Mouse (Mus musculus) heart, embryonic 11.5 days (tissue): ENCODE data around the gene Zcchc8. TPM values are rescaled to one million over a fixed set of nuclear protein-coding genes. Genes with fewer than 3 reads are reported as not detected.

ENCODE experiments used
- ATAC-seq: fragments of 200-750 bp; cut with Nextera tagmentation; replicated peaks from 2 replicates; pipeline ENCODE4 v1.8.0; 2017; ENCODE audit warnings: moderate library complexity; ENCODE audit not compliant: insufficient number of reproducible peaks, low FRiP score, low TSS enrichment
- H3K27ac ChIP-seq: fragments of 300-500 bp; sonication (generic); 2 replicates; pipeline ENCODE4 v1.5.1; 2014; ENCODE audit warnings: mild to moderate bottlenecking, low read depth, low read length
- H3K27me3 ChIP-seq: fragments of 300-500 bp; sonication (generic); 2 replicates; pipeline ENCODE4 v1.6.1; 2014; ENCODE audit warnings: mild to moderate bottlenecking, low read length, mixed read lengths; ENCODE audit not compliant: control insufficient read depth, insufficient read depth
- H3K36me3 ChIP-seq: fragments of 300-500 bp; sonication (generic); 2 replicates; pipeline ENCODE4 v1.6.1; 2014; ENCODE audit warnings: mild to moderate bottlenecking, low read length, moderate library complexity, mixed read lengths; ENCODE audit not compliant: control insufficient read depth, insufficient read depth
- H3K4me1 ChIP-seq: fragments of 300-500 bp; sonication (generic); 2 replicates; pipeline ENCODE4 v1.6.1; 2014; ENCODE audit warnings: low read length; ENCODE audit not compliant: control insufficient read depth, insufficient read depth
- H3K4me2 ChIP-seq: fragments of 300-500 bp; sonication (generic); 2 replicates; pipeline ENCODE4 v1.6.1; 2014; ENCODE audit warnings: mild to moderate bottlenecking, moderate library complexity
- H3K4me3 ChIP-seq: fragments of 300-500 bp; sonication (generic); 2 replicates; pipeline ENCODE4 v1.5.1; 2014; ENCODE audit warnings: low read depth, low read length
- H3K9ac ChIP-seq: fragments of 300-500 bp; sonication (generic); 2 replicates; pipeline ENCODE4 v1.6.1; 2014; ENCODE audit warnings: mild to moderate bottlenecking, low read depth, low read length, moderate library complexity
- H3K9me3 ChIP-seq: fragments of 300-500 bp; sonication (generic); replicated peaks from 2 replicates; pipeline ENCODE4 v1.6.1; 2016; ENCODE audit warnings: low read length; ENCODE audit not compliant: control insufficient read depth
- WGBS: fragments of 180-500 bp; shearing (Covaris S2); extraction: QIAGEN DNeasy Blood & Tissue Kit; methylation state at CpG from one replicate; pipeline ENCODE4 v1.1.7; 2014; ENCODE audit not compliant: insufficient replicate concordance; 5-methylcytosine and 5-hydroxymethylcytosine counted together
- polyA plus RNA-seq: library from polyadenylated mRNA; unstranded; fragments of >200 nt; fragmentation: Nextera tagmentation; extraction: Ambion mirVana; gene quantifications from 2 replicates; pipeline ENCODE4 v1.2.1, GENCODE M21; 2014

Zcchc8 gene
- polyA plus RNA-seq, 1 experiment from 2014 or later, result 65.7 TPM

- no peak overlapping the region for H3K27ac ChIP-seq
- no peaks in the 10 kb centered on the region for H3K27me3 ChIP-seq
- WGBS, result 73% methylated on average over 3 of the region's 3 CpGs
Measured at GRCm38 (mm10) chr5:123679106-123679505, 41.8 kb downstream of the Zcchc8 start.

DNA sequence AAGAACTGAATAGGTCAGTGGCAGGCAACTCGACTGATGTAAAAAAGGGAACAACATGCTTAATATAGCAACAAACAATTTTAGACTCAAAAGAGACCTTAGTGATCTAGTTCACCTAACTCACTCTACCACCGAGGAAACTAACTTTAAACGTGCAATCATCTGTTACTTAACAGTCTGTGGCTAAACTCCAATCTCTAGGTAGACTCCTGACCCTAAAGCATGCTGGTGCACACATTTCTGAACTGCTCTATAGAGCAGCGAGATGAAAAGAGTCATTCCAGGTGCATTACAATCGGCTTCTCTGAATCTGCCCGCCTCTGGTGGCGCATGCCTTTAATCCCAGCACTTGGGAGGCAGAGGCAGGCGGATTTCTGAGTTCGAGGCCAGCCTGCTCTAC lies 45.2 kb downstream of the Zcchc8 start:
- Histone ChIP-seq H3K4me2 (no peak overlapping the region), H3K36me3 (no peaks in the 10 kb centered on the region), H3K9me3 (no peaks in the 10 kb centered on the region), H3K9ac (no peak overlapping the region), H3K4me3 (no peak overlapping the region), H3K27me3 (no peaks in the 10 kb centered on the region), H3K27ac (peak overlapping the region; percentile 15; the same call in 1 of the 2 replicates), H3K4me1 (peaks cover 29% of the 10 kb centered on the region)
- no peak for ATAC-seq
- WGBS, result 72% methylated on average over 9 of the region's 9 CpGs

More at GRCm38 (mm10) chr5:123679106-123679505, 41.8 kb downstream of the Zcchc8 start:
- Histone ChIP-seq H3K9ac (no peak overlapping the region), H3K36me3 (no peaks in the 10 kb centered on the region), H3K4me2 (no peak overlapping the region), H3K9me3 (no peaks in the 10 kb centered on the region), H3K4me1 (peaks cover 22% of the 10 kb centered on the region), H3K4me3 (no peak overlapping the region)
- no peak for ATAC-seq

DNA sequence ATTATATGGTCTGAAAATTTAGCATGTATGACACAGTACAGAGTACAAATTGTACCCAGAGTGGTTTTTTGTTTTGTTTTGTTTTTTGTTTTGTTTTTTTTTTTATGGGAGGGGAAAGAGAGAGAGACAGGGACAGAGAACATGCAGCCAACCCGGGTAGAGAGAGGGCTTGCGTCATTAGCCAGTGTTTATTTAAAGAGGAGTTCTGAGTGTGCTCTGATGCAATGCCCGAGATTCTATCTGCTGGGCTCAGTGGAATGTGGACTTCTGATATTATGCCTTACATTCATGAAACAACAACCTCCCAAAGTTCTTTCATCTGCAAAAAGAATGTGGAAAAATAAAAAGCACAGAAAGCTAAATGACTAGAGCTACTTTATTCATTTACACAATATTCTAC lies 45.7 kb downstream of the Zcchc8 start:
- no peak overlapping the region for H3K27ac ChIP-seq
- H3K9ac ChIP-seq, result no peak overlapping the region
- no peak for ATAC-seq
- no peaks in the 10 kb centered on the region for H3K36me3 ChIP-seq
- no peaks in the 10 kb centered on the region for H3K27me3 ChIP-seq
- peaks cover 31% of the 10 kb centered on the region for H3K4me1 ChIP-seq
- H3K4me2 ChIP-seq, result no peak overlapping the region
- H3K9me3 ChIP-seq, result no peaks in the 10 kb centered on the region
- WGBS, result 9% methylated on average over 3 of the region's 3 CpGs
- H3K4me3 ChIP-seq, result no peak overlapping the region

DNA sequence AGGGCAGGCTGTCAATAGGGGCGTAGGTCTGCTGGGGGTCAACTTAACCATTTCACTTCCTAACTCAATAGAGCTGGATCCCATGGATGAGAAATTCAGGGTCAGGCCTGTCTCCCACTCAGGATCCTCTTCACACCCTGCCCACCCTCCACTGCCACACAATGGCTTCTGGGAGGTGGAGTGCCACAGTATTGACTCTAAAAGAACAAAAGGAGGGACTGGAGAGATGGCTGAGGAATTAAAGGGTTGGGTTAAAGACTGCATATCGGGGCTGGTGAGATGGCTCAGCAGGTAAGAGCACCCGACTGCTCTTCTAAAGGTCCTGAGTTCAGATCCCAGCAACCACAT lies 49.5 kb downstream of the Zcchc8 start:
- Histone ChIP-seq H3K36me3 (no peaks in the 10 kb centered on the region), H3K4me3 (no peak overlapping the region), H3K9me3 (no peaks in the 10 kb centered on the region), H3K4me1 (peaks cover 50% of the 10 kb centered on the region), H3K9ac (no peak overlapping the region), H3K27me3 (no peaks in the 10 kb centered on the region), H3K27ac (no peak overlapping the region; the same call in none of the 2 replicates), H3K4me2 (peak overlapping the region; percentile 24; the same call in 1 of the 2 replicates)
- WGBS, result 60% methylated on average over 3 of the region's 3 CpGs
- ATAC-seq, result no peak

GRCm38 (mm10) chr5:123670800-123671472 lies 50.0 kb downstream of the Zcchc8 start:
- WGBS, result 32% methylated on average over 14 of the region's 14 CpGs
- ATAC-seq, result no peak; the same call in 1 of the 2 replicates
- H3K4me1 ChIP-seq, result peaks cover 50% of the 10 kb centered on the region
- peak overlapping the region; percentile 24; the same call in 1 of the 2 replicates for H3K9ac ChIP-seq
- peak overlapping the region; percentile 24; the same call in 1 of the 2 replicates for H3K4me2 ChIP-seq
- H3K27me3 ChIP-seq, result no peaks in the 10 kb centered on the region
- no peak overlapping the region for H3K4me3 ChIP-seq
- H3K27ac ChIP-seq, result peak overlapping the region; percentile 3
- H3K9me3 ChIP-seq, result no peaks in the 10 kb centered on the region
- no peaks in the 10 kb centered on the region for H3K36me3 ChIP-seq

- H3K9me3 ChIP-seq, result no peaks in the 10 kb centered on the region
- H3K4me1 ChIP-seq, result peaks cover 46% of the 10 kb centered on the region
- 67% methylated on average over 9 of the region's 9 CpGs for WGBS
- 0 out of 2 replicates have a peak overlapping the region, but pooled peaks have one; percentile 3 for H3K27ac ChIP-seq
- no peaks in the 10 kb centered on the region for H3K27me3 ChIP-seq
- no peak overlapping the region for H3K4me3 ChIP-seq
- H3K4me2 ChIP-seq, result no peak overlapping the region
- no peaks in the 10 kb centered on the region for H3K36me3 ChIP-seq
- peak overlapping the region; percentile 39; the same call in 1 of the 2 replicates for H3K9ac ChIP-seq
- ATAC-seq, result no peak
Measured at GRCm38 (mm10) chr5:123669991-123670799, 50.7 kb downstream of the Zcchc8 start.

- Histone ChIP-seq H3K4me3 (no peak overlapping the region), H3K27me3 (no peaks in the 10 kb centered on the region), H3K27ac (no peak overlapping the region), H3K36me3 (no peaks in the 10 kb centered on the region), H3K4me1 (peaks cover 37% of the 10 kb centered on the region), H3K9ac (no peak overlapping the region; the same call in 1 of the 2 replicates), H3K9me3 (no peaks in the 10 kb centered on the region), H3K4me2 (no peak overlapping the region)
- ATAC-seq, result no peak
- WGBS, result 56% methylated on average over 12 of the region's 12 CpGs
Measured at GRCm38 (mm10) chr5:123667915-123668314, 53.0 kb downstream of the Zcchc8 start.

GRCm38 (mm10) chr5:123665956-123666355 lies 54.9 kb downstream of the Zcchc8 start:
- Histone ChIP-seq H3K27ac (no peak overlapping the region), H3K27me3 (no peaks in the 10 kb centered on the region), H3K4me3 (no peak overlapping the region), H3K4me1 (peaks cover 44% of the 10 kb centered on the region), H3K4me2 (no peak overlapping the region), H3K9me3 (no peaks in the 10 kb centered on the region), H3K36me3 (no peaks in the 10 kb centered on the region), H3K9ac (no peak overlapping the region)
- 66% methylated on average over 7 of the region's 7 CpGs for WGBS
- ATAC-seq, result no peak
